7 mouse cellular contexts compared by ENCODE assay signal in genomic region chr7:118855877-118856304, GRCm38 (mm10). TPM values are rescaled to one million over a fixed set of nuclear protein-coding genes. Genes with fewer than 3 reads are reported as not detected.
A peak's percentile ranks its signal among the peaks of the same experiment; 100 is the strongest.
DNase-seq lines count a peak whose midpoint lies in the region; ATAC-seq lines count a peak whose summit lies in the region.

Gene Knop1 (minus strand): TSS chr7:118856254.

- no peaks in the 10 kb centered on the region for H3K9me3 ChIP-seq in embryonic facial prominence, embryonic 13.5 days
- no peaks in the 10 kb centered on the region for H3K9me3 ChIP-seq in heart, embryonic 15.5 days (replicated peaks)
- no peaks in the 10 kb centered on the region for H3K9me3 ChIP-seq in neural tube, embryonic 13.5 days

- WGBS in embryonic facial prominence, embryonic 13.5 days: under 1% methylated on average over 46 of the region's 46 CpGs
- WGBS in heart, embryonic 15.5 days: under 1% methylated on average over 41 of the region's 46 CpGs
- WGBS in neural tube, embryonic 13.5 days: under 1% methylated on average over 46 of the region's 46 CpGs

- no peak for DNase-seq in urinary bladder, adult 2 months (ENCODE audit: low spot score)
- no peak for DNase-seq in urinary bladder, adult 18-20 months (ENCODE audit: low spot score in 2 of 2)
- no peak for DNase-seq in left cerebral cortex, postnatal 4 days
- DNase-seq in ovary, postnatal 10 days (ENCODE audit: low spot score): no peak

- H3K27me3 ChIP-seq in embryonic facial prominence, embryonic 13.5 days: no peaks in the 10 kb centered on the region
- H3K27me3 ChIP-seq in heart, embryonic 15.5 days: no peaks in the 10 kb centered on the region
- no peaks in the 10 kb centered on the region for H3K27me3 ChIP-seq in neural tube, embryonic 13.5 days

- H3K4me3 ChIP-seq in embryonic facial prominence, embryonic 13.5 days: peak within 1 kb of the TSS; percentile 86
- H3K4me3 ChIP-seq in heart, embryonic 15.5 days: peak within 1 kb of the TSS; percentile 97
- peak within 1 kb of the TSS; percentile 88 for H3K4me3 ChIP-seq in neural tube, embryonic 13.5 days

- peak within 1 kb of the TSS; percentile 83 for H3K9ac ChIP-seq in embryonic facial prominence, embryonic 13.5 days
- peak within 1 kb of the TSS; percentile 73 for H3K9ac ChIP-seq in heart, embryonic 15.5 days
- H3K9ac ChIP-seq in neural tube, embryonic 13.5 days: peak within 1 kb of the TSS; percentile 83

- peak within 1 kb of the TSS; percentile 69; the same call in 1 of the 2 replicates for H3K27ac ChIP-seq in embryonic facial prominence, embryonic 13.5 days
- H3K27ac ChIP-seq in heart, embryonic 15.5 days: peak within 1 kb of the TSS; percentile 64
- peak within 1 kb of the TSS; percentile 87 for H3K27ac ChIP-seq in neural tube, embryonic 13.5 days (replicated peaks)

- H3K4me1 ChIP-seq in embryonic facial prominence, embryonic 13.5 days: peaks cover 17% of the 10 kb centered on the region
- H3K4me1 ChIP-seq in heart, embryonic 15.5 days (replicated peaks): peaks cover 27% of the 10 kb centered on the region
- peaks cover 28% of the 10 kb centered on the region for H3K4me1 ChIP-seq in neural tube, embryonic 13.5 days (replicated peaks)

- peaks cover 26% of the 10 kb centered on the region for H3K36me3 ChIP-seq in embryonic facial prominence, embryonic 13.5 days
- peaks cover 16% of the 10 kb centered on the region for H3K36me3 ChIP-seq in heart, embryonic 15.5 days
- H3K36me3 ChIP-seq in neural tube, embryonic 13.5 days: peaks cover 39% of the 10 kb centered on the region

- peak; percentile 75 for ATAC-seq in embryonic facial prominence, embryonic 13.5 days (ENCODE audit: insufficient number of reproducible peaks, insufficient read depth, low FRiP score, low TSS enrichment, low read depth)
- ATAC-seq in heart, embryonic 15.5 days (replicated peaks; ENCODE audit: insufficient number of reproducible peaks, insufficient read depth, low FRiP score, low read depth): peak; percentile 71
- peak; percentile 86 for ATAC-seq in neural tube, embryonic 13.5 days (ENCODE audit: low read depth)

- peak within 1 kb of the TSS; percentile 82 for H3K4me2 ChIP-seq in embryonic facial prominence, embryonic 13.5 days
- H3K4me2 ChIP-seq in heart, embryonic 15.5 days: peak within 1 kb of the TSS; percentile 76
- peak within 1 kb of the TSS; percentile 82 for H3K4me2 ChIP-seq in neural tube, embryonic 13.5 days

- intact Hi-C loops in left cerebral cortex, postnatal 4 days (cut with DNase I): loop anchor here (5.0 kb wide), 1 partner anchor 136 kb away; no protein-coding TSS in a partner anchor

RNA-seq across cellular contexts. Expression of gene Knop1, which starts in this region (rescaled TPM):
- 19.2 and 22.0 TPM in 2 replicates for polyA plus RNA-seq in urinary bladder, adult 2 months (2012; rRNA removed)
- 135 and 144 TPM in 2 replicates for polyA plus RNA-seq in embryonic facial prominence, embryonic 13.5 days (2015; fragmentation: Nextera tagmentation; extraction: Ambion mirVana)
- 48.9 and 52.0 TPM in 2 replicates for polyA plus RNA-seq in heart, embryonic 15.5 days (2015; fragmentation: Nextera tagmentation; extraction: Ambion mirVana)
- total RNA-seq in left cerebral cortex, postnatal 4 days (2021): 10 to 100 TPM; 42.8 to 46.3 TPM
- polyA plus RNA-seq in neural tube, embryonic 13.5 days (2015; fragmentation: Nextera tagmentation; extraction: Ambion mirVana): 86.4 and 96.5 TPM in 2 replicates
